Mouse (Mus musculus) bone marrow, adult 2 months (tissue): ENCODE data around the gene Dspp.

Experiments
- CTCF ChIP-seq: fragments of 200-500 bp; IDR thresholded peaks from 2 replicates; pipeline ENCODE4 v1.5.1; 2011; ENCODE audit warnings: low read length, control low read depth; ENCODE audit not compliant: control insufficient read depth, insufficient read depth
- POLR2A ChIP-seq: fragments of 200-500 bp; IDR thresholded peaks from 2 replicates; pipeline ENCODE4 v1.6.1; 2011; ENCODE audit warnings: low read depth, mild to moderate bottlenecking, control low read depth, low read length, borderline replicate concordance; ENCODE audit not compliant: control insufficient read depth

DNA sequence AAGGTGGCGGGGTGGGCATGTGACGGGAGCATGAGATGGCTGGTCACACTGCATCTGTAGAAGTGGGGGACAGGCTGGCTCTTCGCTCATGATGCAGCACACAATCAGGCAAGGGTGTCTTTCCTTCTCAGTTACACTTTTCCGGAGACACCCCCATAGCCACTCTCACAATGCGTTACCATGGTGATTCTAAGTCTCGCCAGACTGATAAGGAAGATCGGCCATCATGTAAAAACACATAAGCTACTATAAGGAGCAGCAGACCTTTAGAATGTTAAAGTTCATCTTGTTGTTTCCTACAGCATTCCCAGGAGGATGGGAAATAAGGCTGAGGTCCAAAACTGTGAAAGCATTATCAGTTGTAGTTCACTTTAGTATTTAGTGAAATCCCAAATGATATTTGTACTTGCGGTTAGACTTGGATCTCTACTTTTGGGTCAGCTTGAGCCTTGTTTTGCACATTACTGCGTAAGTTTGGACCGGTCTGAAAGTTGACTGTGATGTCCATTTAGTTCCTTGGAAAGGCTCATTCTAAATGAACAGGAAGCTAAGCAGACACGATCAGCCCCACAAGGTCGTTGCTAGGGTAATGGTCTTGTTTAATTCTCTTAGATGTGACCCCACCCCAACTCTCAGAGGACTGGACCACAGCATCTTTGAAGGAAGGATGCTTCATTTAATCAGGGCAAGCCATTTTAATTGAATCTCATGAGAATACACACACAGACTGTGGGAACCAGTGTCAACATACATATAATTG, 43.8 kb upstream of the Dspp start:
- TF ChIP-seq CTCF, result no peak
- no peak for TF ChIP-seq POLR2A
